In the genomic region with DNA sequence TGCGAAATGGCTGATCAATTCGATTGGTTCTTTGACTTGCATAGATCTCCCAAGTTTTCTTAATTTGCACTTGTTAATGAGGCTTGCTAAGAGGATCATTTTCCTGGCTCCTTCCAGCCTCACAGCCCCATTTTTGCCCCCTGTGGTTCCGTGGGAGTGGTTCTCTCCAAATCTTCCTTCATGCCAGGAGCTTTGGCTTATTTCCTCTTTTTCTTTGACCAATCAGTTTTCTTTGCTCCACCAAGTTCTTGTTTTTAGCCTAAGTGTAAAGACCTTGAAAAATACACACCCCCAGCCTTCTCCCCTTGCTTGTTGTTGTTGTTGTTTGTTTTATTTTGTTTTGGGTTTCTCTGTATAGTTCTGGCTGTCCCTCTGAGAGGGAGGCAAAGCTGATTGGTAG, we compare ENCODE assay signal across 29 mouse cellular contexts.
"Had no signal": no experiment of that assay in that cellular context is flagged by ENCODE, and none has a peak within 500 bp of the region (broad histone marks: within the 10 kb centered on the region; RNA-seq: fewer than 3 reads in every experiment).

No protein-coding gene starts in this region.

- H3K27ac ChIP-seq: gastrocnemius, adult 2 months; heart, adult 2 months; heart, embryonic 13.5 days; heart, embryonic 15.5 days; hindbrain, embryonic 13.5 days; hindbrain, embryonic 15.5 days; hindbrain, postnatal 0 days; kidney, embryonic 15.5 days; kidney, postnatal 0 days; limb, embryonic 10.5 days; limb, embryonic 12.5 days; liver, embryonic 13.5 days; liver, embryonic 15.5 days had no signal

- H3K9ac ChIP-seq: heart, embryonic 13.5 days; heart, embryonic 15.5 days; hindbrain, embryonic 13.5 days; hindbrain, embryonic 15.5 days; kidney, embryonic 15.5 days; limb, embryonic 12.5 days; liver, embryonic 13.5 days; liver, embryonic 15.5 days had no signal

- H3K27me3 ChIP-seq: heart, embryonic 13.5 days; heart, embryonic 15.5 days; hindbrain, embryonic 13.5 days; hindbrain, embryonic 15.5 days; kidney, embryonic 15.5 days; limb, embryonic 12.5 days; liver, embryonic 13.5 days; liver, embryonic 15.5 days had no signal

- H3K36me3 ChIP-seq: heart, embryonic 13.5 days; heart, embryonic 15.5 days; hindbrain, embryonic 13.5 days; hindbrain, embryonic 15.5 days; kidney, embryonic 15.5 days; limb, embryonic 10.5 days; limb, embryonic 12.5 days; liver, embryonic 13.5 days; liver, embryonic 15.5 days had no signal

- DNase-seq: gastrocnemius, adult 2 months; gastrocnemius, postnatal 10 days; gastrocnemius, postnatal 25 days; heart, adult 11 months; heart, adult 2 months; heart, postnatal 14 days; heart, postnatal 4 days; kidney, adult 11 months; kidney, adult 2 months; kidney, adult 9 months; kidney, postnatal 14 days; kidney, postnatal 36 days; layer of hippocampus, adult 9-11 months; layer of hippocampus, postnatal 36 days; liver; liver, embryonic 13.5 days had no signal

- ATAC-seq: hindbrain, postnatal 0 days; intestine, embryonic 16.5 days had no signal

- H3K4me3 ChIP-seq: gastrocnemius, adult 2 months; heart, adult 2 months; heart, embryonic 13.5 days; heart, embryonic 15.5 days; hindbrain, embryonic 13.5 days; hindbrain, embryonic 15.5 days; kidney, embryonic 15.5 days; limb, embryonic 10.5 days; limb, embryonic 12.5 days; liver, embryonic 13.5 days; liver, embryonic 15.5 days had no signal

- H3K4me1 ChIP-seq: hindbrain, embryonic 15.5 days; kidney, embryonic 15.5 days; liver, embryonic 13.5 days; liver, embryonic 15.5 days had no signal

- H3K4me2 ChIP-seq: heart, embryonic 11.5 days; heart, embryonic 13.5 days; heart, embryonic 15.5 days; hindbrain, embryonic 13.5 days; hindbrain, embryonic 15.5 days; kidney, embryonic 15.5 days; limb, embryonic 12.5 days; liver, embryonic 11.5 days; liver, embryonic 13.5 days; liver, embryonic 15.5 days had no signal

- H3K9me3 ChIP-seq: heart, embryonic 13.5 days; heart, embryonic 15.5 days; hindbrain, embryonic 13.5 days; hindbrain, embryonic 15.5 days; kidney, embryonic 15.5 days; limb, embryonic 10.5 days; limb, embryonic 12.5 days; liver, embryonic 13.5 days; liver, embryonic 15.5 days had no signal
